Mouse (Mus musculus): ENCODE data around the gene Nox1.

DNA sequence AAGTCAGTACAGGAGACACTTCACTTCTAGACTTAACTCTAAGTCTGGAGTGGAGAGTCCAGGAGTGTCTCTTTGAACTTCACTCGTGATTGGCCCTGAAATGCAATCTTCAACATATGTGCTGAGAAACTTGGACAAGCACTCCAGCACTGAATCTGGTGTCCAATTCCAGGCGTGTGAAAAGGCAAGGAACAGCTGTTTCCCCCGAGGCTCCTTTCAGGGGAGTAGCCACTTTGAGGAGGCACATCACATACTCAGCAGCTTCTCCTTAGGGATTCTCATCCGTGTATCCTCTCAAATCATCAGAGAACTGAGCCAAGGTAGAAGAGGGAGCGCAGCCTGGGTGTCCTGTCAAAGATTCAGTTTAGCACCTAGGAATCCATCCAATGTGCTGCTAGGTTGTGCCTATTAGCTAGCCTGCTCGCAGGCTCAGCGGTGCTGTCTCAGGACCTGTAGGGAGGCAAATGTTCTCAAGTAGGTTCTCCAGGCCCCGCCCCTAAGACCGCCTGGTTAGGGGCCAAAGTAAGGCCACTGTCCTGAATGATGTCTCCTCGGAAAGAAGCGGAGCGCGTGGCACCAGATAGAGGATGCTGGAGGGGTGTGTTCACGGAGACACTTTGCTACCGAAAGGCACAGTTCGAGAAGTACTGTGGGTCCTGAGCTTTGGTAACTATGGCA, 59.6 kb downstream of the Nox1 start, which contains the start of gene Xkrx:
- TF ChIP-seq POLR2A (IDR thresholded peaks at IDR 0.05; ENCODE audit: low read depth, low read length) (no peak), CTCF (IDR thresholded peaks at IDR 0.05; ENCODE audit: extremely low read depth, insufficient read depth, insufficient read length, insufficient replicate concordance) (no peak)

All from spleen, adult 2 months (tissue).